Mouse (Mus musculus) telencephalon, adult 2 months (tissue): ENCODE measurements around the gene Nt5c2.
"Not testable (repeated sequence)": the region's sequence is repeated elsewhere in the genome, so short reads cannot be mapped to it uniquely, and the experiment has no call there.

Experiments used
- DNase-seq: peaks from one replicate; pipeline ENCODE4 v3.0.0-alpha.2; 2011; ENCODE audit warnings: low read depth, low spot score

Gene Nt5c2

DNA sequence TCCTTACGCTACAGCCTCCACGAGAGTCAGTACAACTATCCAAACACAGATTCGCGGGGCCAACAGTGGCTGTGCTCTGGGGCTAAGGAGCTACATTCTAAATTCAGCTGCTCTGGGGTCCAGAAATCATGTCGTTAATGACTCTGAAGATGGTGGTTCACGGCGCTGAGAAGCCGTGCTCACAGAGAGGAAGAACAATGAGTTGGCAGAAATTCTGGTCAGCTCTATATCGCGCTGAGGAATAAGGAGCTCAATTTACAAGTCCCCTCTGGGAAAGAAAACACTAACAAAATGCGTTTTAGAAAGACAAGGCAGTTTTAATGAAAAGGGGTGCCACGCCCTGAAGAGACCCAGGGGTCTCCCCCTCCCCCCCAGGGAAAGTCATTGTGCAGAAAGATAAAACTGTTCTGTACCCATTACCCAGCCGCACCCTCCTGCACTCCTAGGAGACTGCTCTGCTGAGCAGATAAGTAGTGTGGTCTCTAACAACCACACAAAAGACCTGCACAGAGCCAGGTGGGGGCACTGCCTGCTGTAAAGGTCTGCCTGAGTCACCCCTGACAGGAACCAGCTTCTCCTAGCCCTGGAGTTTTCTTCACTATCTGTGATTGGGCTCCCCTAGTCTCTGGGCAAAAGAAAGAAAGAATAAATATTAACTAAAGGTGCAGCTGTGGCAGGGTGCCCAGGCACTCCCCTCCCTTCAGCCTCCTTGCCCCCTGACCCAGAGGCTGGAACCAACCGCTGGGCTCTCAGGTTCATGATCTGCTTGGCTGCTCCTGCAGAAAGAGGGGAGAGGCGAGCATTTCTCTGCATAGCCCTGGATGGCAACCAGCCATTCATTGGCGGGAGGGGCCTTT lies 26.5 kb downstream of the Nt5c2 start:
- DNase-seq = no peak

DNA sequence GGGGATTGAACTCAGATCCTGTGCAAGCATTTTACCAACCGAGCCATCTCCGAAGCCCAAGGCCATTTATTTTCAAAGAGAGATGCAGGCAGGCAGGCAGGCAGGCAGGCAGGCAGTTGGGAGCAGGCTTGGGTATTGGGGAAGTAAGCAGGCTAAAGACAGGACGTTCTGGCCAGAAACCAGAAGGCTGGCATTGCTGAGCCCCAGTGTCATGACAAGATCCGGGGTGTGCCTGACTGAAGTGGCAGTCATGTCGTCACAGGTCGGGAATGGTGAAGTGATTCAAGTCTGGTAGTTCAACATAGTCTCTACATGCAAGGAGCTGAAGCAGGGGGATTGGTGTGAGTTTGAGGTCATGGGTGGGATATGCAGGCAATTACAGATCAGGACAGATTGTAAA lies 27.3 kb downstream of the Nt5c2 start:
- DNase-seq = no peak

GRCm38 (mm10) chr19:46984726-46985622 lies 30.0 kb downstream of the Nt5c2 start:
- no peak for DNase-seq

DNA sequence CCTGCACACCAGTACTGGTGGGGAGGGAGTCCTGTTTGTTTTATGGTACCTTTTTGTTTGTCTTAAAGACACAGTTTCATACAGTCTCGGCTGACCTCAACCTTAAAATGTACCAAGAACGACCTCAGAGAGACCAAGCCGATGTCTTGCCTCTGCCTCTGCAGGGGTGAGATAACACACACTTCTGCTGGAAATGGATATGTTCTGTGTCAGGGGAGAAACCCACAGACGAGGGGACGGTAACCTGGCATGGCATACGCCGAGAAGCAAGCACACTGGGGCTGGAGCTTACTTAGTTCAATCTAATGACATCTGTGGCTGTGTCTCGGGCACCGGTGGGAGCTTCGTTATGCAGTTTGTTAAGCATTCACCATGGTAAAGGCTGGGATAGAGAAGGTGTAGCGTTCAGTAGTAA lies 31.0 kb downstream of the Nt5c2 start:
- DNase-seq = no peak

DNA sequence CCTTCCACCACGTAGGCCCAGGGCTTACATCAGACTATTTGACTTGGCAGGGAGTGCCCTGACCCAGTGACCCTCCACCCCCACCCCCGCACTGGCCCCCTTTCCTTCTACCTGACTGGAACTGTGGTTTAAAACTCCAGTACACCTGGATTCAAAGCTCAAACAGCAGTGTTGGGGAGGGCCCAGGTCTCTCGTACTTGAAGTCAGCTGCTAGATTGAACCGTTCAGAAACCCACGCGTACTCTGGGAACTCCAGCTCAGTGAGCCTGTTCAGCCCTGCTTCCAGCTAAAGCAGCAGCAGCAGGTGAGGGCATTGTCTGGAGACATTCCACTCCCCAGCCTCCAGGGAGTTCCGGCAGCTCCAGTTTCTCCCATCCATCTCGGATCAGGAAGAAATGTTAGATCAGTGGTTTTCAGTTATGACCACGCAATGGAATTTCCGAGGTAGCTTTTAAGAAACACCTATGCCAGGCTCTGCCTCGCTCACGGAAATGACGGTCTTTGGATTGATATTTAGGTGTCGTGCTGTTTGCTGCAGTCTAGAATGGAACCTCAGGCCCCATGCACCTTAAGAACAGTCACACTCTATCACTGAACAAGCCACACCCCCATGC lies 31.5 kb downstream of the Nt5c2 start:
- DNase-seq = no peak

GRCm38 (mm10) chr19:46981462-46981861 lies 33.5 kb downstream of the Nt5c2 start:
- DNase-seq = no peak

DNA sequence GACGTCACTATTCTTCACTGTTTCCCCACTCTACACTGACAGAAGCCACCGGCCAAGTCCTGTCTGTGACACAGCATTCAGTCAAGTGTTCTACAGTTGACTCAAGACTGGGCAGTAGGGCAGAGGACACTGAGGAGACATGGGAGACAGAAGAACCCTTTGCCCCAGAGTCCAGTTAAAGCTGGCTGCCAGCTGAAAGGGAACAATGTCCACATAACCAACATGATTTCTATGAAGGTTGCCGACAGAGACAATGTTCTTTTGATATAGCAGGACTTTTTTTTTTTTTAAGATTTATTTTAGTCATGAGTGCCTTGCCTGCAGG lies 35.2 kb downstream of the Nt5c2 start:
- no peak for DNase-seq

DNA sequence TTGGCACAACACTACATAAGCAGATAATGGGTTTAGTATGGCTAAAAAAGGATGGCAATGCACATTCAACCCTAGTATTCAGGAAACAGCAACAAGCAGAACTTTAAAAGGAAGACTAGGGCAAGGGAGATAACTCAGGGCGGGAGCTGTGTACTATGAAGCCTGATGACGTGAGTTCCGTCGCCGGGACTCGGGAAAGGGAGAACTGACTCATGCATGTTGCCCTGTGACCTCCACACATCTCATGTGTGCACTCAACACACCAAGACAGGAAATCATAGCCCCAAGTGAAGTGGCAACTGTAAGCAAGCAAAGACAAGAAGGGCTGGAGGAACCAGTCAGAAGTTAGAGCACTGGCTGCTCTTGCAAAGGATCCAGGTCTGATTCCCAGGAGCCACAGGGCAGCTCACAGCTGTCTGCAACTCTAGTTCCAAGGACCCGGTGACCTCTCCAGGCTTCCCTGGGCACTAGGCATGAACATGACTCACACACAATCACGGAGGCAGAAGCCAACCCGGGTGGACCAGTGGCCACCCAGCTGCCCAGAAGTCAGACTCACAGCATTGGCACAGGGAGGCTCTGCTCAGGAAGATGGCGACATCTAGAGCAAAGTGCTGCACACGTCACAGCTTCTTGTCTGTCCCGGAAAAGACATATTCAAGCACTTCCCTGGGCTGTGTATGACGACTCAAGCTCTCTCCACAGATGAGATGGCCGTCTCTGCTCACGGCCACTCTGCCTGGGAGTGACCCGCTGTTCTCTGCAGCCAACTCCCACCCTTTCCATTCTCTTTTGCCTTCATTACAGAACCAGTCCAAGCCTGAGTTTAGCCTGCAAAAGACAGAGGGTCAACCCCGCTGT lies 35.8 kb downstream of the Nt5c2 start:
- DNase-seq = no peak

- DNase-seq = not testable (repeated sequence)
Observed at GRCm38 (mm10) chr19:46978069-46978468, 36.9 kb downstream of the Nt5c2 start.

DNA sequence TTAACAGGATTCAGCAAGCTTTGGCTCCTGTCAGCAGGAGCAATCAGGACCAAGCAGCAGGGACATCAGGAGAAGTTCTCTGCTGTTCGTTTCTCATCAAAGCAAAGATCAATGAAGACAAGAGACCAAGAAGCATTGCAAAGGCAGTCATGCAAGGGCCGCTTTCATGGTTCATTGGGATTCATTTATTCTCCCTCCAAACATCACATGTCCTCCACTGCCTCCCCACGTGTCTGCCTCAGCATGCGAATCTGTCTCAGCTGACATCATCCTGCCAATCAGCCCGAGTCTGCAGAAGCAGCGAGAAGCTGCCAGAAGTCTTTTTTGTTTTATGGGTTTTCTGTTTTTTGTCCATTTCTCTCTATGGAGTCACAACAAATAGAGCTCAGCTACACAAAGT lies 37.5 kb downstream of the Nt5c2 start:
- no peak for DNase-seq

DNA sequence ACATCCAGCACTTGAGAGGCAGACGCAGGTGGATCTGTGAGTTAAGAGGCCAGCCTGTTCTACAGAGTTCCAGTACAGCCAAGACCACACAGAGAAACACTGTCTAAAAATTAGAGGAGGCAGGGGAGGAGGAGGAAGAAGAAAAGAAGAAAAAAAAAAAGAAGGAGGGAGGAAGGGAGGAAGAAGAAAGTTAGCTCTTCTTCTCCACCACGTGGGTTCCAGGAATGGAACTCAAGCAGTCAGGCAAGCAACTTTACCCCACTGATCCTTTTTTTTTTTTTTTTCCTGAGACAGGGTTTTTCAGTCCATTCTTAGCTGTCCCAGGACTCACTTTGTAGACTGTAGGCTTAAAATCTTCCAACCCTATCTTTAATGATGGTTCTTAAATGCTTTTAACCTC lies 38.2 kb downstream of the Nt5c2 start:
- no peak for DNase-seq

GRCm38 (mm10) chr19:46975997-46976396 lies 39.0 kb downstream of the Nt5c2 start:
- DNase-seq = no peak

DNA sequence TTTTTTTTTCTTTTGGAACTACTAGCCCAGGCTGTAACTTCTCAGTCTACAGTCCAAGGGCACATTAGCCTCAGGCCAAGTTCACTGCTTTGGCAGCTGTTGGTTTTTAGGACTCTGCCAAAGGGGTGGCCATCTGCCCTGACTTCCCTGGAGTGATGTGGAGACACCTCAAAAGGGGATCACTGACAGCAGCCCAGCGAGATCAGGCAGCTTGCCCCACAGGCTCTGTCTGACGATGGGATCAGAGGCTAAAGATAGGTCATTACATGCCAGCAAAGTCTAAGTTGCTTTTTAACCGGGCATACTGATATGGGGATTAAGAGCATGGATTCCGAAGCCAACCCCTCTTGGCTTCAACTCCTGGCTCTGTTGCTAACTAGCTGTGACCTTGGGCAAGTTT lies 39.4 kb downstream of the Nt5c2 start:
- no peak for DNase-seq

DNA sequence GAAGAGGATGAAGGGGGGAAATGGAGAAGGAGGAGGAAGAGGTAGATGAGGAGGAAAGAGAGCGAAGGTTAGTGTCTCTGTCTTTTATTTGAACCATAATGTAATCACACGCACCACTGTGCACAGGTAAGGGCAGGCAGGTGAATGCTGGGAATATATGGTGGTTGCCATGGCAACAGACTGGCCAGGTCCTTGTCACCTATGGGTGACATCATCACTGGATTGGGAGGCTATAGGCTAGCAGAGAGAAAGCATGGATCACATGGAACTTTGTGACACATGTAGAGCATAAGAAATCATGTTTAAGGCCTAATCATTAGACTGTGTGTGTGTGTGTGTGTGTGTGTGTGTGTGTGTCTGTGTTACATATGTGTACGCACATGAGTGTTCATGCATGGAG lies 42.8 kb downstream of the Nt5c2 start:
- no peak for DNase-seq

DNA sequence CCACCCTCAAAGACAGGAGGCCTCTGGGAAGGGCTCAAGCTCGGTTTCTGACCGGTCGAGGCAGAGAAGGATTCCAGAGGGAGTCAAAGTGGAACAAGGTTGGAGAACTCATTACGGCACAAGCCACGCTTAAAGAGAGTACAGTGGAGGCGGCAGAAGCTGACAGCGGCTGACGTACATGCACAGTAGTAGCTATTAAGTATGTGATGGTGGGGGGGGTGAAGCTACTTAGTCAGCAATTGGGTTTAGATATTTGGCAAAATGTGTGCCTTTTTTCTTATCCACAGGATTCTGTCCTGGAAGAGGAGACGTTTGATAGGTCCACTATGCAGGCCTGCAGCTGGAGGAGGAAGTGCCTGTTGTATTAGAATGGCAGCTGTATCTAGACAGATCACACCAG lies 43.2 kb downstream of the Nt5c2 start:
- DNase-seq = no peak

DNA sequence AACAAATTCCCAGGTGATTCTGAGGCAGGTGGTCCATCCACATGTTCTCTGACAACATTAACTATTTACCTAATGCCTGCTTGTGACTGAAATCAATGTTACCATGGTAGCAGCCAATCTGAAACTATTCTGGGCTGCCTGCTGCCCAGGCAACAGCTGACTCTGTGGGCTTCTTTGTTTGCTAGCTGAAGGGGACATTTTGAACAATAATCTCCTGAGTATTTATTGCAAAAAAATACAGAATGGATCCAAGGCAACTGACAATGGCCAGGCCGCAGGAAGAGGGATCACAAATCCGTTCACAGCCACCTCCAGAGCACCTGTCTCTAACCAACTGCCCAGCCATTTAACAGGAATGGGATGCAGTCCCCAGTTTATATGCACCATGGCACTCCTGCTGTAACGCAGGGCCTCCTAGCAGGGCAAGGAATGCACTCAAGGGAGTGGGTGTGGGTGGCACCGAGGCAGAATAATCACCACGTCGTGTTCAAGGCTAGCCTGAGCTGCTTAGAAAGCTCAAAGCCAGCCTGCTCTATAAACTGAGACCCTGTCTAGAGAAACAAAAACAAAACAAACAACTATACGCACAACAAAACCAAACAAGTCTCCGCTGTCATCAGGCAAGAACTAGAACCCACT lies 43.8 kb downstream of the Nt5c2 start:
- DNase-seq = no peak

- DNase-seq = no peak
Observed at GRCm38 (mm10) chr19:46970121-46970729, 44.7 kb downstream of the Nt5c2 start.

DNA sequence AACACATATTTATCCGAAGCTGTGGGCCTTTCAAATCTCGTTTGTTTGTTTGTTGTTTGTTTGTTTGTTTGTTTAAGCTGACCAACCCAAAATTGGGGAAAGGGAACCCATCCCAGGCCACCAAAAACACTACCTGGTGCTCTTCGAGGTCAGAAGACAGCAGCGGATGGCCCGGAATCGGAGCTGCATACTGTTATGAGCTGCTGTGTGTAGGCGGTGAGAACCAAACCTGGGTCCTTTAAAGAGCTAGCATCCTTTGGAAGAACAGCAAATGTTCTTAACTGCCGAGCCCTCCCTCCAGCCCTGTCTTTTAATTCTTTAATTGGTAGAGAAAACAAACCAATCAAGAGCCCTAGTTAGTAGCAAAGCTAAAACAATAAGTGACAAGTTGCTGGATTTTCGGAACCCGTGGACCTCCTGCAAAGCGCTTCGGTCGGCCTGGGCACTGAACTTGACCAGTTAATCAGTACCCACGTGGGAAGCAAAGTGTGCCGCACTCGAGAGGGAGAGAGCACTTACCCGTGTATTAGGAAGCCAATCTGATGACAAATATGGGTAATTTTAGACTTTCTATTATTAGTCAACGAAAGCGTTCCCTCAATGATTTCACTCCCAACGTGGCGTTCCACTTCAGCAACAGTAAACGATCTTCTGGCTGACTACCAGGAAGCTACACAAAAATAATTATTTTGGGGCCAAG lies 45.5 kb downstream of the Nt5c2 start:
- peak; percentile 60 for DNase-seq

GRCm38 (mm10) chr19:46968833-46969232 lies 46.1 kb downstream of the Nt5c2 start:
- DNase-seq = no peak

DNA sequence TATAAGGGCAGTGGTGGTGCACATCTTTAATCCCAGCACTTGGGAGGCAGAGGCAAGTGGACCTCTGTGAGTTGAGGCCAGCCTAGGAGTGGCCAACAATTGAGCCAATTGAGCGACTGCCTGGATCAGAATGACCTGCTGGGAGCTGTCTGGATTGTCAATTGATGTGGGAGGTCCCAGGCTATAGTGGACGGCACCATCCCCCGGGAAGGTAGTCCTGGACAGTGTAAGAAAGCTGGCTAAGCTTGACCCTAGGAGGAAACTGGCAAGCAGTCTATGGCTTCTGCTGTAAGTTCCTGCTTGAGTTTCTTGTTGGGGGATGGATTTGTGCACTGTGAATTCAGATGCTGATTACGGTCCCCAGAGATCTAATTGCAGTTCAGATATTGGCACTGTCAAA lies 47.1 kb downstream of the Nt5c2 start:
- no peak for DNase-seq
